In genomic region chr3:107443866-107444265, GRCm38 (mm10) we compare ENCODE assay signal across 25 mouse cellular contexts. TPM values are rescaled to one million over a fixed set of nuclear protein-coding genes. Genes with fewer than 3 reads are reported as not detected.
DNase-seq lines count a peak whose midpoint lies in the region; ATAC-seq and TF ChIP-seq lines count a peak whose summit lies in the region.
"Had no signal": no experiment of that assay in that cellular context is flagged by ENCODE, and none has a peak within 500 bp of the region (broad histone marks: within the 10 kb centered on the region; RNA-seq: fewer than 3 reads in every experiment).

No protein-coding gene starts in this region.

- H3K4me2 ChIP-seq in hindbrain, embryonic 16.5 days (ENCODE audit: low read length) = no peak overlapping the region
- H3K4me2 ChIP-seq in hindbrain, embryonic 13.5 days = no peak overlapping the region
- H3K4me2 ChIP-seq: embryonic facial prominence, embryonic 13.5 days; forebrain, embryonic 13.5 days; heart, embryonic 13.5 days; hindbrain, embryonic 15.5 days; intestine, embryonic 15.5 days had no signal

- no peak for TF ChIP-seq CTCF in cerebellum, adult 2 months (IDR thresholded peaks at IDR 0.05; ENCODE audit: borderline replicate concordance, insufficient read depth, low read depth, low read length)
- no peak for TF ChIP-seq CTCF in left cerebral cortex, adult 2 months (IDR thresholded peaks at IDR 0.05)

- H3K4me3 ChIP-seq in cerebellum, adult 2 months (replicated peaks; ENCODE audit: insufficient read depth, low read depth, low read length) = no peak overlapping the region
- H3K4me3 ChIP-seq in hindbrain, embryonic 16.5 days (ENCODE audit: low read length) = no peak overlapping the region
- H3K4me3 ChIP-seq in hindbrain, embryonic 13.5 days = no peak overlapping the region
- H3K4me3 ChIP-seq in left cerebral cortex, adult 2 months = no peak overlapping the region
- H3K4me3 ChIP-seq: embryonic facial prominence, embryonic 10.5 days; embryonic facial prominence, embryonic 13.5 days; erythroblast, embryonic 14.5 days; forebrain, embryonic 13.5 days; heart, adult 2 months; heart, embryonic 10.5 days; heart, embryonic 13.5 days; hindbrain, embryonic 15.5 days; intestine, embryonic 15.5 days had no signal

- WGBS in cerebellum, adult 2 months = 32% methylated on average over 5 of the region's 5 CpGs
- WGBS in hindbrain, embryonic 16.5 days = 62% methylated on average over 5 of the region's 5 CpGs
- 71% methylated on average over 5 of the region's 5 CpGs for WGBS in hindbrain, embryonic 13.5 days

- peak; percentile 30 to 39 for DNase-seq in cerebellum, adult 2 months
- DNase-seq in cerebellum, postnatal 14 days = no peak
- no peak for DNase-seq in left cerebral cortex, adult 2 months (ENCODE audit: extremely low spot score in 1 of 2, low spot score in 2 of 2)
- DNase-seq in left cerebral cortex, adult 8-10 months (ENCODE audit: low spot score in 2 of 2) = no peak
- DNase-seq: adrenal gland, adult 8-10 months; adrenal gland, postnatal 25 days; cerebellum, adult 9-11 months; embryo, embryonic 11 days; gastrocnemius, postnatal 36 days; heart, adult 2 months; heart, postnatal 14 days; heart, postnatal 4 days had no signal

- no peaks in the 10 kb centered on the region for H3K27me3 ChIP-seq in cerebellum, adult 2 months (ENCODE audit: control insufficient read depth, insufficient read depth, low read length)
- no peaks in the 10 kb centered on the region for H3K27me3 ChIP-seq in hindbrain, embryonic 16.5 days (replicated peaks; ENCODE audit: control insufficient read depth, insufficient read depth, low read length)
- H3K27me3 ChIP-seq in hindbrain, embryonic 13.5 days = peaks cover 22% of the 10 kb centered on the region
- H3K27me3 ChIP-seq: forebrain, embryonic 13.5 days; hindbrain, embryonic 15.5 days had no signal

- no peak overlapping the region for H3K27ac ChIP-seq in cerebellum, adult 2 months (ENCODE audit: insufficient read depth, low read length)
- H3K27ac ChIP-seq in hindbrain, embryonic 16.5 days (ENCODE audit: low read depth, low read length) = no peak overlapping the region
- no peak overlapping the region for H3K27ac ChIP-seq in hindbrain, embryonic 13.5 days
- peak overlapping the region; percentile 20; the same call in 1 of the 2 replicates for H3K27ac ChIP-seq in left cerebral cortex, adult 2 months
- H3K27ac ChIP-seq: embryonic facial prominence, embryonic 10.5 days; embryonic facial prominence, embryonic 13.5 days; forebrain, embryonic 13.5 days; heart, adult 2 months; heart, embryonic 10.5 days; heart, embryonic 13.5 days; hindbrain, embryonic 15.5 days; intestine, embryonic 15.5 days had no signal

- intact Hi-C loops in left cerebral cortex, adult 2 months (cut with DNase I) = no loop called here

- TF ChIP-seq POLR2A in cerebellum, adult 2 months (IDR thresholded peaks at IDR 0.05; ENCODE audit: borderline replicate concordance, insufficient read depth, low read length) = no peak

- no peak overlapping the region for H3K9ac ChIP-seq in hindbrain, embryonic 16.5 days (ENCODE audit: low read depth, low read length)
- no peak overlapping the region for H3K9ac ChIP-seq in hindbrain, embryonic 13.5 days
- H3K9ac ChIP-seq: embryonic facial prominence, embryonic 13.5 days; forebrain, embryonic 13.5 days; heart, embryonic 13.5 days; hindbrain, embryonic 15.5 days; intestine, embryonic 15.5 days had no signal

- ATAC-seq in hindbrain, embryonic 16.5 days = 0 out of 2 replicates have a peak, but pooled peaks have one; percentile 21
- ATAC-seq in hindbrain, embryonic 13.5 days (ENCODE audit: low FRiP score) = no peak
- ATAC-seq: activated CD4-positive, CD25-positive, alpha-beta regulatory T cell, adult 4 months; forebrain, embryonic 13.5 days; forebrain, embryonic 16.5 days; intestine, embryonic 15.5 days had no signal

- no peaks in the 10 kb centered on the region for H3K9me3 ChIP-seq in hindbrain, embryonic 16.5 days (ENCODE audit: control insufficient read depth, low read length)
- H3K9me3 ChIP-seq in hindbrain, embryonic 13.5 days = peaks cover 5% of the 10 kb centered on the region; the same call in 1 of the 2 replicates
- H3K9me3 ChIP-seq: embryonic facial prominence, embryonic 10.5 days; embryonic facial prominence, embryonic 13.5 days; forebrain, embryonic 13.5 days; heart, embryonic 10.5 days; heart, embryonic 13.5 days; hindbrain, embryonic 15.5 days; intestine, embryonic 15.5 days had no signal

- peaks cover 28% of the 10 kb centered on the region for H3K4me1 ChIP-seq in cerebellum, adult 2 months (ENCODE audit: control insufficient read depth, insufficient read depth, low read length)
- no peaks in the 10 kb centered on the region for H3K4me1 ChIP-seq in hindbrain, embryonic 16.5 days (ENCODE audit: control insufficient read depth, insufficient read depth, low read depth, low read length)
- H3K4me1 ChIP-seq in hindbrain, embryonic 13.5 days (replicated peaks) = peaks cover 7% of the 10 kb centered on the region; the same call in 1 of the 2 replicates
- H3K4me1 ChIP-seq: embryonic facial prominence, embryonic 13.5 days; forebrain, embryonic 13.5 days; hindbrain, embryonic 15.5 days; intestine, embryonic 15.5 days had no signal

- H3K36me3 ChIP-seq in hindbrain, embryonic 16.5 days (ENCODE audit: control insufficient read depth, insufficient read depth, low read length) = 0 out of 2 replicates have a peak, but pooled peaks cover 2% of the 10 kb centered on the region
- H3K36me3 ChIP-seq in hindbrain, embryonic 13.5 days = peaks cover 7% of the 10 kb centered on the region; the same call in 1 of the 2 replicates
- H3K36me3 ChIP-seq: embryonic facial prominence, embryonic 10.5 days; embryonic facial prominence, embryonic 13.5 days; heart, embryonic 10.5 days; heart, embryonic 13.5 days; hindbrain, embryonic 15.5 days; intestine, embryonic 15.5 days had no signal

RNA-seq across cellular contexts. Expression of gene Kcnc4, which starts 15.5 kb away (rescaled TPM):
- 59.7 and 62.3 TPM in 2 replicates for polyA plus RNA-seq in cerebellum, adult 2 months (2012; rRNA removed)
- polyA plus RNA-seq in hindbrain, embryonic 16.5 days (2015; fragmentation: Nextera tagmentation; extraction: Ambion mirVana) = 8.7 and 9.7 TPM in 2 replicates
- 2.1 and 2.3 TPM in 2 replicates for polyA plus RNA-seq in hindbrain, embryonic 13.5 days (2015; fragmentation: Nextera tagmentation; extraction: Ambion mirVana)
- total RNA-seq in left cerebral cortex, adult 2 months (2021) = 10 to 100 TPM; 68.4 to 73.4 TPM
- 10 to 100 TPM; 59.7 to 66.2 (median 61.6) TPM for total RNA-seq in left cerebral cortex, adult 8-10 months (2022)
- total RNA-seq: granulocyte monocyte progenitor cell, adult 5-6 weeks had no signal
- polyA plus RNA-seq: activated CD4-positive, CD25-positive, alpha-beta regulatory T cell, adult 4 months; erythroblast, embryonic 14.5 days had no signal

Comparison
In these comparisons a context has a peak if more than half of its experiments do, and no peak if none do; other contexts are left out.
1. DNase-seq: peak in cerebellum, adult 2 months (2 of 2); none in cerebellum, postnatal 14 days (0 of 2), left cerebral cortex, adult 2 months (0 of 2) and left cerebral cortex, adult 8-10 months (0 of 2).